Mouse (Mus musculus) testis, adult 2 months (tissue): ENCODE measurements around the gene Tbc1d4. TPM values are rescaled to one million over a fixed set of nuclear protein-coding genes. Genes with fewer than 3 reads are reported as not detected.

Source experiments
- H3K27ac ChIP-seq: fragments of 200-500 bp; 2 replicates; pipeline ENCODE4 v1.5.1; 2012; ENCODE audit warnings: low read depth, low read length; ENCODE audit not compliant: control insufficient read depth, insufficient read depth
- H3K27me3 ChIP-seq: fragments of 200-500 bp; 2 replicates; pipeline ENCODE4 v1.6.1; 2012; ENCODE audit warnings: mild to moderate bottlenecking, low read length, moderate library complexity; ENCODE audit not compliant: control insufficient read depth, insufficient read depth
- H3K36me3 ChIP-seq: fragments of 200-500 bp; 2 replicates; pipeline ENCODE4 v1.6.1; 2012; ENCODE audit warnings: mild to moderate bottlenecking, low read length; ENCODE audit not compliant: control insufficient read depth, insufficient read depth
- H3K4me1 ChIP-seq: fragments of 200-500 bp; 2 replicates; pipeline ENCODE4 v1.6.1; 2012; ENCODE audit warnings: low read length; ENCODE audit not compliant: control insufficient read depth, insufficient read depth
- H3K4me3 ChIP-seq: fragments of 200-500 bp; 2 replicates; pipeline ENCODE4 v1.5.1; 2012; ENCODE audit warnings: low read depth, mild to moderate bottlenecking, low read length, moderate library complexity, mixed read lengths; ENCODE audit not compliant: control insufficient read depth
- CTCF ChIP-seq: fragments of 200-500 bp; IDR thresholded peaks from 2 replicates; pipeline ENCODE4 v1.5.1; 2012; ENCODE audit warnings: low read depth, mild to moderate bottlenecking, inconsistent platforms, low read length, moderate library complexity; ENCODE audit not compliant: control insufficient read depth, insufficient read depth, insufficient replicate concordance
- POLR2A ChIP-seq: fragments of 200-500 bp; IDR thresholded peaks from 2 replicates; pipeline ENCODE4 v1.6.1; 2012; ENCODE audit warnings: low read depth, mild to moderate bottlenecking, inconsistent platforms, low read length, moderate library complexity; ENCODE audit not compliant: control insufficient read depth
- polyA plus RNA-seq: library from polyadenylated mRNA; depleted of rRNA; stranded (reverse); fragments of >200 nt; gene quantifications from 2 replicates; pipeline ENCODE4 v1.2.3, GENCODE M21; 2012

The Tbc1d4 gene
- polyA plus RNA-seq, 1 experiment = 2.2 TPM

GRCm38 (mm10) chr14:101575651-101576050 lies 33.3 kb downstream of the Tbc1d4 start:
- H3K4me1 ChIP-seq = no peaks in the 10 kb centered on the region
- H3K36me3 ChIP-seq = no peaks in the 10 kb centered on the region
- H3K4me3 ChIP-seq = no peak overlapping the region
- TF ChIP-seq CTCF (no peak), POLR2A (no peak)
- H3K27me3 ChIP-seq = no peaks in the 10 kb centered on the region
- H3K27ac ChIP-seq = no peak overlapping the region

GRCm38 (mm10) chr14:101574536-101574935 lies 34.5 kb downstream of the Tbc1d4 start:
- TF ChIP-seq CTCF = no peak
- TF ChIP-seq POLR2A = no peak
- H3K4me1 ChIP-seq = no peaks in the 10 kb centered on the region
- H3K27me3 ChIP-seq = no peaks in the 10 kb centered on the region
- no peak overlapping the region for H3K27ac ChIP-seq
- no peaks in the 10 kb centered on the region for H3K36me3 ChIP-seq
- H3K4me3 ChIP-seq = no peak overlapping the region

- no peaks in the 10 kb centered on the region for H3K4me1 ChIP-seq
- TF ChIP-seq POLR2A = no peak
- TF ChIP-seq CTCF = no peak
- H3K27ac ChIP-seq = no peak overlapping the region
- no peaks in the 10 kb centered on the region for H3K27me3 ChIP-seq
- no peaks in the 10 kb centered on the region for H3K36me3 ChIP-seq
- no peak overlapping the region for H3K4me3 ChIP-seq
Measured at GRCm38 (mm10) chr14:101573107-101573614, 35.8 kb downstream of the Tbc1d4 start.

- no peaks in the 10 kb centered on the region for H3K36me3 ChIP-seq
- no peak overlapping the region for H3K27ac ChIP-seq
- no peaks in the 10 kb centered on the region for H3K27me3 ChIP-seq
- TF ChIP-seq POLR2A (no peak), CTCF (no peak)
- H3K4me1 ChIP-seq = no peaks in the 10 kb centered on the region
- H3K4me3 ChIP-seq = no peak overlapping the region
Measured at GRCm38 (mm10) chr14:101568828-101569227, 40.2 kb downstream of the Tbc1d4 start.

GRCm38 (mm10) chr14:101566717-101567116 lies 42.3 kb downstream of the Tbc1d4 start:
- TF ChIP-seq CTCF (no peak), POLR2A (no peak)

GRCm38 (mm10) chr14:101565661-101566060 lies 43.3 kb downstream of the Tbc1d4 start:
- Histone ChIP-seq H3K27me3 (no peaks in the 10 kb centered on the region), H3K4me1 (no peaks in the 10 kb centered on the region), H3K27ac (no peak overlapping the region), H3K36me3 (no peaks in the 10 kb centered on the region), H3K4me3 (no peak overlapping the region)
- TF ChIP-seq POLR2A (no peak), CTCF (no peak)

More at GRCm38 (mm10) chr14:101566717-101567116, 42.3 kb downstream of the Tbc1d4 start:
- H3K27ac ChIP-seq = no peak overlapping the region
- no peaks in the 10 kb centered on the region for H3K36me3 ChIP-seq
- no peak overlapping the region for H3K4me3 ChIP-seq
- no peaks in the 10 kb centered on the region for H3K27me3 ChIP-seq
- no peaks in the 10 kb centered on the region for H3K4me1 ChIP-seq

GRCm38 (mm10) chr14:101561251-101561701 lies 47.7 kb downstream of the Tbc1d4 start:
- Histone ChIP-seq H3K36me3 (no peaks in the 10 kb centered on the region), H3K4me1 (no peaks in the 10 kb centered on the region), H3K4me3 (no peak overlapping the region), H3K27ac (no peak overlapping the region), H3K27me3 (no peaks in the 10 kb centered on the region)
- TF ChIP-seq POLR2A (no peak), CTCF (no peak)

- TF ChIP-seq POLR2A (no peak), CTCF (no peak)
- Histone ChIP-seq H3K27ac (no peak overlapping the region), H3K4me1 (no peaks in the 10 kb centered on the region), H3K27me3 (no peaks in the 10 kb centered on the region), H3K36me3 (no peaks in the 10 kb centered on the region), H3K4me3 (no peak overlapping the region)
Measured at GRCm38 (mm10) chr14:101559446-101559845, 49.5 kb downstream of the Tbc1d4 start.
